Mouse (Mus musculus): Measurements from ENCODE around the gene Pex12.

GRCm38 (mm10) chr11:83285627-83286026 lies 16.8 kb downstream of the Pex12 start:
- TF ChIP-seq CTCF (IDR thresholded peaks at IDR 0.05; ENCODE audit: low read depth) (no peak), EP300 (IDR thresholded peaks at IDR 0.05; ENCODE audit: low read depth) (no peak)
